Mouse (Mus musculus) lung, postnatal 36 days (tissue): Measurements from ENCODE around the gene Hist1h4d.
"Not testable (repeated sequence)": the region's sequence is repeated elsewhere in the genome, so short reads cannot be mapped to it uniquely, and the experiment has no call there.

Experiments used
- DNase-seq: peaks from one replicate; pipeline ENCODE4 v3.0.0; 2022; ENCODE audit warnings: mixed read lengths

Hist1h4d gene

DNA sequence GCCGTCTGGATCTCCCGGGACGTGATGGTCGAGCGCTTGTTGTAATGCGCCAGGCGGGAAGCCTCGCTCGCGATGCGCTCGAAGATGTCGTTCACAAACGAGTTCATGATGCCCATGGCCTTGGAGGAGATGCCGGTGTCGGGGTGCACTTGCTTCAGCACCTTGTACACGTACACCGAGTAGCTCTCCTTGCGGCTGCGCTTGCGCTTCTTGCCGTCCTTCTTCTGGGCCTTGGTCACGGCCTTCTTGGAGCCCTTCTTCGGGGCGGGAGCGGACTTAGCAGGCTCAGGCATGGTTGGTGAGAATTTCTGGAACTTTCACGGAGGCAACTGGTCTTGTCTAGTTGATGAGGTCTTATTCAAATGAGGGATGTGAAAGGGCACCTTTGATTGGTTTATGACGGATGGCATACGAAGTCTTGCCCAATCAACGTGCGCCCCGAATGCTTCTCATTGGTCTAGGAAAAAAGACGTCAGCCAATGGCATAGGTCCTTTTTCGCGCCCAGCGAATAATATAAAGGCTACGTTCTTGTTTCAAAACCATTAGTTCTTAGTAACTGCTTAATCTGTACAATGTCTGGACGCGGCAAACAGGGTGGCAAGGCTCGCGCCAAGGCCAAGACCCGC is 7.4 kb upstream of the Hist1h4d start, which contains the start of the genes Hist1h2bf and Hist1h2ad:
Gene Hist1h2bf, minus strand, starts transcription at position 299 of the 627 bp plus-strand sequence.
Gene Hist1h2ad, plus strand, starts transcription at position 484 of the 627 bp plus-strand sequence.
- DNase-seq, result peak; percentile 96

DNA sequence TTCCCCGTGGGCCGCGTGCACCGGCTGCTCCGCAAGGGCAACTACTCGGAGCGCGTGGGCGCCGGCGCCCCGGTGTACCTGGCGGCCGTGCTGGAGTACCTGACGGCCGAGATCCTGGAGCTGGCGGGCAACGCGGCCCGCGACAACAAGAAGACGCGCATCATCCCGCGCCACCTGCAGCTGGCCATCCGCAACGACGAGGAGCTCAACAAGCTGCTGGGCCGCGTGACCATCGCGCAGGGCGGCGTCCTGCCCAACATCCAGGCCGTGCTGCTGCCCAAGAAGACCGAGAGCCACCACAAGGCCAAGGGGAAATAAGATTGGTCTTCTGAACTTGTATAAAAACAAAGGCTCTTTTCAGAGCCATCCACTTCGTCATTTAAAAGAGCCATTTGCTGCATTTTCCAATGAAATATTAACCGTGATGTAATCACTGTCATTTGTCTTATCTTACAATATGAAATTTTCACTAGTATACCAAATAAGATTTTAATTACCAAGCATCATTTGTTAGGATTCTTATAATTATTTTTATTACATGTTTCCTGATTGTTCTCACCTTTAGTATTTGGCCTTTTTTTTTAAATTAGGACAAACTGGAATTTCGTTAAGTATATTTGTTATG is 6.7 kb upstream of the Hist1h4d start:
- DNase-seq, result not testable (repeated sequence)

- peak; percentile 78 for DNase-seq
Observed at GRCm38 (mm10) chr13:23575271-23575851, 6.0 kb upstream of the Hist1h4d start, which contains the start of gene Hist1h3d. TSS of gene Hist1h3d (plus strand) at chr13:23575763.

DNA sequence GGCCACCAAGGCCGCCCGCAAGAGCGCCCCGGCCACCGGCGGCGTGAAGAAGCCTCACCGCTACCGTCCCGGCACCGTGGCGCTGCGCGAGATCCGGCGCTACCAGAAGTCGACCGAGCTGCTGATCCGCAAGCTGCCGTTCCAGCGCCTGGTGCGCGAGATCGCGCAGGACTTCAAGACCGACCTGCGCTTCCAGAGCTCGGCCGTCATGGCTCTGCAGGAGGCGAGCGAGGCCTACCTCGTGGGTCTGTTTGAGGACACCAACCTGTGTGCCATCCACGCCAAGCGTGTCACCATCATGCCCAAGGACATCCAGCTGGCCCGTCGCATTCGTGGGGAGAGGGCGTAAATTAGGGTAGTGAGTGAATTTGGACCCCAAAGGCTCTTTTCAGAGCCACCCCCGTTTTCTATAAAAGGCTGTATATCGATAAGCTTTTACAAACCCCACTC is 5.5 kb upstream of the Hist1h4d start:
- not testable (repeated sequence) for DNase-seq

- no peak for DNase-seq
Observed at GRCm38 (mm10) chr13:23576351-23576881, 5.0 kb upstream of the Hist1h4d start.

GRCm38 (mm10) chr13:23576906-23577639 is 4.3 kb upstream of the Hist1h4d start:
- no peak for DNase-seq

GRCm38 (mm10) chr13:23577835-23578234 is 3.6 kb upstream of the Hist1h4d start:
- DNase-seq, result no peak

DNA sequence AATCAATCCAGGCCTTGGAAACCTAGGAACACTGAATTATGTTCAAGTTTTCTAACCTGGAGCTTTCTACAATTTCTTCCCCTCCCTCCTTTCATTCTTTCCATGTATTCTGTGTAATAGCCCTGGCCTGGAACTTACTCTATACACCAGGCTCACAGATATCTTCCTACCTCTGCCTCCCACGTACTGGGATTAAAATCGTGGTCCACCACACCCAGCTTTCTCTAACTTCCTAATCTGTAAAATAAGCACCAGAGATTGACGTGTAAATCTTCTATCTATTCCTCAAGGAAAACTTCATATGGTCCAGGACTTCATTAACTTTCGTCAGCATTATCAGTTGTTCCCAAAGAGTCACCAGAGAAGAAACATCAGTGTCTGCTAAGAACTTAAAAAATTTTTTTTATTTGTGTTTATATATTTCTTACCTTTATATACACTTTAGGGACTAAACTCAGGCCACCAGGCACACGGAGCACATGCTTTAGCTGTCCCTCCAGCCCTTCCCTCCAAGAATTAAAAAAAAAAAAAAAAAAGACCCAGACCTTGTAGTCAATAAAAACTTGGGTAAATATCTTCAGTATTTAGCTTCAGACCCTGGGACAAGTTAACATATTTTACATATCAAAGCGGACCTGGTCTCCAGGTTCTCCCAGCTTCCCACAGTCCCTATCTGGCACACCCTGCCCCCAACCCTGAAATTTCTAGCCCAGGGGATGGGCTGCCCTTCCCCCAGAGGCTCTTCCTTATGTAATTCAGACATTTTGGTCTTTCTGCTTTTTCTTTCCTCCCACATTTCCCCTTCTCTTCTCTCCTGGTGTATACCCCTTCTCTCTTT is 1.0 kb downstream of the Hist1h4d start:
- no peak for DNase-seq

- no peak for DNase-seq
Observed at GRCm38 (mm10) chr13:23583387-23584068, 2.1 kb downstream of the Hist1h4d start.

DNA sequence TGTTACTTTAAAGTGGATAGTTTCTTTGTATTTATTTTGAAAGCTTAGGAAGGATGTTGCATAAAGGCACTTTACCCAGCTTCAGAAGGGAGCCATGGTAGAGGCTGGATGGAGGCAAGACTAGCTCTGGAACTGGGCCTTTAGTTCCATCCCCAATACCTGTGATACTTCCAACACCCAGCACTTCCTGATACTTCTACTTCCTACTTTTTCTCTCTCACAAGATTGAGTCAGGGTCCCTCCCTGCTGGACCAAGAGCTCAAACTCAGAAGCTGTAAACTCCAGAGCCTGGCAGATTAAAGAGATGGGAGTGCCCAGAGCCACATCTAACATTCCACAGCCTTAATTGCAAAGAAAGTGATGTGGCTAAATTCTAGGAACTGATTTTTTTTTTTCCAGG is 2.9 kb downstream of the Hist1h4d start:
- no peak for DNase-seq

- DNase-seq, result peak; percentile 89
Observed at GRCm38 (mm10) chr13:23585029-23585441, 3.6 kb downstream of the Hist1h4d start.

- DNase-seq, result peak; percentile 88
Observed at GRCm38 (mm10) chr13:23585442-23586098, 4.2 kb downstream of the Hist1h4d start.

- DNase-seq, result no peak
Observed at GRCm38 (mm10) chr13:23586099-23586939, 4.9 kb downstream of the Hist1h4d start.

GRCm38 (mm10) chr13:23586940-23587225 is 5.5 kb downstream of the Hist1h4d start:
- DNase-seq, result no peak

DNA sequence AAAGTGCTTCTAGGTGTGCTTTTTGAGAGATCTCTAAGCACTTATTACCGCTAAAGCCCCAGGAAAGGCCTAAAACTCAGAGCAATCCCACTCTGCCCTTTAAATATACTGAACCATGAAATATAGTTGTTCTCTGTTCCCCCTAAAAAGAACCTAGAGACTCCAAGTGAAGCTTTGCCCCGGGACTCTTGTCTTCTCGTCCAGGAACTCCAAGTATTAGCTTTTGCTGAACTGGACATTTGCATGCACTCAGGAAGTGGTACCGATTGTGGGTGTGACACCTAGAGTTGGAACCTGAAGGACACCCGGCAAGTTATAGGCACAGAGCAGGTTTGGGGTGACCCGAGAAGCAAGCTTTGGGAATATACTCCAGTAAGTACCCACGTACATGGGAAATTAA is 9.8 kb downstream of the Hist1h4d start:
- no peak for DNase-seq

- DNase-seq, result not testable (repeated sequence)
Observed at GRCm38 (mm10) chr13:23591886-23592285, 10.5 kb downstream of the Hist1h4d start.

- DNase-seq, result no peak
Observed at GRCm38 (mm10) chr13:23592614-23593013, 11.2 kb downstream of the Hist1h4d start.

- peak; percentile 49 for DNase-seq
Observed at GRCm38 (mm10) chr13:23593051-23593770, 11.8 kb downstream of the Hist1h4d start.

DNA sequence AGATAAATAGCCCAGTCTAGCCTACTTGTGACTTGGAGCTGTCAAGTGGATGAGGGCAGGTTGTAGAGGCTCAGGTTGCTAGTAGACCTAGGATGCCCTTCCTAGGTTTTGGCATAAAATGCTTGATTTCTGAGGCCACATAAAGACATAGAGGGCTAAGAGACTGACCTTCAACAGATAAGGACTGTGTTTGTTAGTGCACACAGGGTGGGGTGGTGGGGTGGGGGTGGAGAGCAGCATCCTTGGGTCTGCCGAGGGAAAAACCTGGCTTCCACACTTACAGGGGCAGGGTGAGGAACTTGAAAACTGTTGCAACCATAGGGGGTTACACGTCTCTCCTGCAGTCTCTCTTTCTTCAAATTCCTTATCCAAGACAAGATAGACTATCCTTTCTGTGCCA is 13.8 kb downstream of the Hist1h4d start:
- no peak for DNase-seq
